Mouse (Mus musculus) large intestine, adult 2 months (tissue): ENCODE measurements at regions not wholly inside any gene's neighbourhood (a gene's known extent, or its start where the extent isn't known, plus 50 kb on each side); places are given as distances from the start of the nearest gene placed in this dataset.

Experiments used
- DNase-seq: peaks from one replicate; pipeline ENCODE4 v3.0.0-alpha.2; 2012; ENCODE audit warnings: low read depth, low spot score
- WGBS: fragments of 180-500 bp; shearing (Covaris S2); methylation state at CpG from one replicate; pipeline ENCODE4 v1.1.7; 2018; 5-methylcytosine and 5-hydroxymethylcytosine counted together

GRCm38 (mm10) chr6:81563192-81563591, 360.3 kb upstream of the Gcfc2 start:
- no peak for DNase-seq
- 76% methylated on average over 2 of the region's 2 CpGs for WGBS

- WGBS, result 71% methylated on average over 1 of the region's 1 CpGs
- no peak for DNase-seq
Measured at GRCm38 (mm10) chr6:81564295-81564694, 359.2 kb upstream of the Gcfc2 start.

GRCm38 (mm10) chr6:81586441-81587117, 336.9 kb upstream of the Gcfc2 start:
- no peak for DNase-seq
- 74% methylated on average over 1 of the region's 1 CpGs for WGBS

- DNase-seq, result no peak
- 83% methylated on average over 10 of the region's 10 CpGs for WGBS
Measured at GRCm38 (mm10) chr6:81589727-81590126, 333.7 kb upstream of the Gcfc2 start.

- WGBS, result 80% methylated on average over 2 of the region's 2 CpGs
Measured at GRCm38 (mm10) chr6:81595926-81596325, 327.5 kb upstream of the Gcfc2 start.

GRCm38 (mm10) chr6:81608637-81609036, 314.8 kb upstream of the Gcfc2 start:
- WGBS, result 55% methylated on average over 1 of the region's 1 CpGs
- DNase-seq, result no peak

More at GRCm38 (mm10) chr6:81595926-81596325, 327.5 kb upstream of the Gcfc2 start:
- no peak for DNase-seq

GRCm38 (mm10) chr6:81611980-81612379, 311.5 kb upstream of the Gcfc2 start:
- no peak for DNase-seq
- WGBS, result 85% methylated on average over 6 of the region's 6 CpGs

GRCm38 (mm10) chr6:81618018-81618417, 305.5 kb upstream of the Gcfc2 start:
- DNase-seq, result no peak
- WGBS, result 61% methylated on average over 2 of the region's 2 CpGs

GRCm38 (mm10) chr6:81621028-81621427, 302.4 kb upstream of the Gcfc2 start:
- WGBS, result 91% methylated on average over 4 of the region's 4 CpGs

GRCm38 (mm10) chr6:81622714-81623113, 300.8 kb upstream of the Gcfc2 start:
- WGBS, result 66% methylated on average over 5 of the region's 5 CpGs
- DNase-seq, result no peak

More at GRCm38 (mm10) chr6:81621028-81621427, 302.4 kb upstream of the Gcfc2 start:
- no peak for DNase-seq

- no peak for DNase-seq
- 61% methylated on average over 5 of the region's 5 CpGs for WGBS
Measured at GRCm38 (mm10) chr6:81625016-81625415, 298.5 kb upstream of the Gcfc2 start.

GRCm38 (mm10) chr6:81633586-81633985, 289.9 kb upstream of the Gcfc2 start:
- no peak for DNase-seq
- 44% methylated on average over 3 of the region's 3 CpGs for WGBS

GRCm38 (mm10) chr6:81647615-81648375, 275.7 kb upstream of the Gcfc2 start:
- no peak for DNase-seq
- 60% methylated on average over 3 of the region's 3 CpGs for WGBS

- 40% methylated on average over 2 of the region's 2 CpGs for whole genome bisulfite sequencing
Measured at GRCm38 (mm10) chr6:81651856-81652255, 271.6 kb upstream of the Gcfc2 start.

GRCm38 (mm10) chr6:81655205-81655604, 268.3 kb upstream of the Gcfc2 start:
- no peak for DNase-seq
- 81% methylated on average over 2 of the region's 2 CpGs for WGBS

More at GRCm38 (mm10) chr6:81651856-81652255, 271.6 kb upstream of the Gcfc2 start:
- DNase-seq, result no peak

GRCm38 (mm10) chr6:81660478-81661395, 262.7 kb upstream of the Gcfc2 start:
- 78% methylated on average over 17 of the region's 17 CpGs for WGBS
- no peak for DNase-seq

GRCm38 (mm10) chr6:81668944-81669343, 254.5 kb upstream of the Gcfc2 start:
- no peak for DNase-seq
- 48% methylated on average over 1 of the region's 1 CpGs for WGBS

- DNase-seq, result no peak
- 68% methylated on average over 2 of the region's 2 CpGs for WGBS
Measured at GRCm38 (mm10) chr6:81673316-81673715, 250.2 kb upstream of the Gcfc2 start.

GRCm38 (mm10) chr6:81697284-81697683, 226.2 kb upstream of the Gcfc2 start:
- no peak for DNase-seq
- 80% methylated on average over 7 of the region's 7 CpGs for WGBS

- DNase-seq, result no peak
- 75% methylated on average over 3 of the region's 3 CpGs for WGBS
Measured at GRCm38 (mm10) chr6:81698173-81698572, 225.3 kb upstream of the Gcfc2 start.
